Mouse (Mus musculus): ENCODE measurements around the gene Iqcf4. TPM values are rescaled to one million over a fixed set of nuclear protein-coding genes. Genes with fewer than 3 reads are reported as not detected.

The Iqcf4 gene
- not detected for polyA plus RNA-seq (2017; shearing (Covaris generic))

GRCm38 (mm10) chr9:106570896-106571295, at the start of gene Iqcf4:
Iqcf4 (minus strand) TSS chr9:106570996.

GRCm38 (mm10) chr9:106561531-106561930, 9.3 kb downstream of the Iqcf4 start, which contains the start of gene Iqcf3:
Iqcf3 (minus strand) TSS chr9:106561631.

Other genes with a start within 250 kb of the Iqcf4 start
- 27.5 TPM for gene Dusp7, start 202.4 kb downstream of the Iqcf4 start, polyA plus RNA-seq (2017; shearing (Covaris generic))
- 699 TPM for gene Rpl29, start 141.5 kb downstream of the Iqcf4 start, polyA plus RNA-seq (2017; shearing (Covaris generic))
- gene Acy1, start 132.7 kb downstream of the Iqcf4 start, polyA plus RNA-seq (2017; shearing (Covaris generic)), result 13.8 TPM
- 5.1 TPM for gene Abhd14b, start 123.5 kb downstream of the Iqcf4 start, polyA plus RNA-seq (2017; shearing (Covaris generic))
- gene Abhd14a, start 123.3 kb downstream of the Iqcf4 start, polyA plus RNA-seq (2017; shearing (Covaris generic)), result 8.6 TPM
- 8.3 TPM for gene Pcbp4, start 117.7 kb downstream of the Iqcf4 start, polyA plus RNA-seq (2017; shearing (Covaris generic))
- not detected for gene Gpr62, start 105.1 kb downstream of the Iqcf4 start, polyA plus RNA-seq (2017; shearing (Covaris generic))
- gene Rrp9, start 95.0 kb downstream of the Iqcf4 start, polyA plus RNA-seq (2017; shearing (Covaris generic)), result 98.3 TPM
- gene Parp3, start 94.0 kb downstream of the Iqcf4 start, polyA plus RNA-seq (2017; shearing (Covaris generic)), result 46.8 TPM
- gene Iqcf1, start 71.0 kb downstream of the Iqcf4 start, polyA plus RNA-seq (2017; shearing (Covaris generic)), result not detected
- not detected for gene Iqcf5, start 56.4 kb downstream of the Iqcf4 start, polyA plus RNA-seq (2017; shearing (Covaris generic))
- not detected for gene Iqcf3, start 9.4 kb downstream of the Iqcf4 start, polyA plus RNA-seq (2017; shearing (Covaris generic))
- not detected for gene Iqcf6, start 55.6 kb upstream of the Iqcf4 start, polyA plus RNA-seq (2017; shearing (Covaris generic))
- not detected for gene Grm2, start 85.1 kb upstream of the Iqcf4 start, polyA plus RNA-seq (2017; shearing (Covaris generic))
- gene Tex264, start 114.9 kb upstream of the Iqcf4 start, polyA plus RNA-seq (2017; shearing (Covaris generic)), result 63.1 TPM
- 7.4 TPM for gene Rad54l2, start 218.2 kb upstream of the Iqcf4 start, polyA plus RNA-seq (2017; shearing (Covaris generic))